Mouse (Mus musculus): ENCODE data around the gene Ablim1. TPM values are rescaled to one million over a fixed set of nuclear protein-coding genes. Genes with fewer than 3 reads are reported as not detected.

Ablim1 gene
- polyA plus RNA-seq, 1 experiment from 2014 or later, result 39.3 TPM

- Histone ChIP-seq H3K9ac (replicated peaks; ENCODE audit: low read length) (no peak overlapping the region), H3K27ac (ENCODE audit: low read length) (no peak overlapping the region), H3K27me3 (ENCODE audit: insufficient read depth, low read length) (no peaks in the 10 kb centered on the region), H3K4me1 (ENCODE audit: insufficient read depth, low read length) (0 out of 2 replicates have a peak, but pooled peaks cover 2% of the 10 kb centered on the region), H3K4me2 (replicated peaks; ENCODE audit: low read depth, low read length) (no peak overlapping the region), H3K4me3 (ENCODE audit: low read length) (no peak overlapping the region), H3K9me3 (ENCODE audit: low read length) (no peaks in the 10 kb centered on the region), H3K36me3 (ENCODE audit: insufficient read depth, low read length) (no peaks in the 10 kb centered on the region)
- no peak for ATAC-seq (ENCODE audit: low FRiP score, low TSS enrichment)
- 73% methylated on average over 7 of the region's 7 CpGs for WGBS
Measured at GRCm38 (mm10) chr19:57091278-57091677, 223.4 kb downstream of the Ablim1 start.

DNA sequence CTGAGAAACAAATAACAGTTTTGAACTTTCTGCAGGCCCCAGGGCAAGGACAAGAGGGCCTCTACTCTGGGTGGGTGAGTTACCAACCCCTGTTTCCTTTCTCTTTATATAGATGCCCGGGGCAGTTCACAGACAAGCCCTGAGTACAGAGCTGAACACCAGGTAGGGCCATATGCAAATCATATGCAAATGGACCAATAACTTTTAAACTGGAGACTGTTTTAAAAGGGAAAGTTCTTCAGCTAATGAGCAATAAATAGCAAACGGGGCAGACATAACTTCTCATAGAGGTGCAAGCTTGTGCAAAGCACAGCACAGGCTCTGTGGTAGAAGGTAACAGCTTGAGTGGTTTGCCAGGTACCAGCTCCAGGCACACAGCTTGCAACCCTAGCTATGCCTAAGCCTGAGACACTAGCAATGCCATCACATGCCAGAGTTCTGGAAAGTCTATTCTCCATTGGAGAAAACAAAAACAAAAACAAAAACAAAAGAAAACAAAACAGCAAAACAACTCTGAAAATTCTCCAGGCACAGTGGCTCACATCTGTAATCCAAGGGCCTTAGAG lies 225.8 kb downstream of the Ablim1 start:
- 65% methylated on average over 2 of the region's 2 CpGs for WGBS
- H3K4me2 ChIP-seq (replicated peaks; ENCODE audit: low read depth, low read length), result no peak overlapping the region
- ATAC-seq (ENCODE audit: low FRiP score, low TSS enrichment), result no peak

DNA sequence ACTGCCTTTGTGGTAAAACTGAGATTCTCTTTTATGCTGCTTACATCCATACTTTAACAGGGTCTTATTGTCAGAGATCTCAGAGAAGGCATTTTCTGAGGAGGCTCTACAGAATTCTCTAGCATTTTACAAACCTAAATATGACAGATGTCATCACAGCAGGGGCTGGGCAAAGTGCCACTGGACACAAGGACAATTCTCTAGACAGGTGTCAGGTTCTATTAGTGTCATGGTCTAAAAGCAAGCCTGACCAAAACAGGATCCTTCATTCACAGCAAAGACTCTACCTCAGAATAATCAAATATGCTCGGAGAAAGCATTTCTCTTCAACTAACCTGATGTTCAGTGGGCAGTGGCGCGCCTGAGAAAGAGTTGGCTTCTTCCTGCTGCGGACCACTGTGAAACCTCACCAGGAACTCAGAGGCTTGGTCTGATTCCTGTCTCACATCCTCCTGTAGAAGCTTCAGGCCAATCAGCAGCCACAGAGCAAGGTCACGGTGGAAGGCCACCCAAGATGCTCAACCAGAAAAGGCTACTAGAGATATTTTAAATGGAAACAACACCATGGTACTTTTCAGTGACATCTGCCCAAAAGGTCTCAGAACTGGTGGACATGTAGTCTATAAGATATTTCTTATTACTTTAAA lies 230.1 kb downstream of the Ablim1 start:
- Histone ChIP-seq H3K27ac (ENCODE audit: low read length) (no peak overlapping the region), H3K36me3 (ENCODE audit: insufficient read depth, low read length) (no peaks in the 10 kb centered on the region), H3K27me3 (ENCODE audit: insufficient read depth, low read length) (no peaks in the 10 kb centered on the region), H3K4me1 (ENCODE audit: insufficient read depth, low read length) (peaks cover 14% of the 10 kb centered on the region), H3K4me3 (ENCODE audit: low read length) (no peak overlapping the region), H3K4me2 (replicated peaks; ENCODE audit: low read depth, low read length) (no peak overlapping the region), H3K9me3 (ENCODE audit: low read length) (no peaks in the 10 kb centered on the region), H3K9ac (replicated peaks; ENCODE audit: low read length) (no peak overlapping the region)
- WGBS, result 93% methylated on average over 5 of the region's 5 CpGs
- no peak for ATAC-seq (ENCODE audit: low FRiP score, low TSS enrichment)

More for the DNA sequence above, 225.8 kb downstream of the Ablim1 start:
- 0 out of 2 replicates have a peak, but pooled peaks cover 2% of the 10 kb centered on the region for H3K4me1 ChIP-seq (ENCODE audit: insufficient read depth, low read length)
- H3K9me3 ChIP-seq (ENCODE audit: low read length), result no peaks in the 10 kb centered on the region
- no peak overlapping the region for H3K27ac ChIP-seq (ENCODE audit: low read length)
- no peak overlapping the region for H3K9ac ChIP-seq (replicated peaks; ENCODE audit: low read length)
- H3K27me3 ChIP-seq (ENCODE audit: insufficient read depth, low read length), result no peaks in the 10 kb centered on the region
- H3K4me3 ChIP-seq (ENCODE audit: low read length), result no peak overlapping the region
- no peaks in the 10 kb centered on the region for H3K36me3 ChIP-seq (ENCODE audit: insufficient read depth, low read length)

- Histone ChIP-seq H3K27ac (ENCODE audit: low read length) (no peak overlapping the region), H3K9me3 (ENCODE audit: low read length) (no peaks in the 10 kb centered on the region), H3K27me3 (ENCODE audit: insufficient read depth, low read length) (no peaks in the 10 kb centered on the region), H3K4me3 (ENCODE audit: low read length) (no peak overlapping the region), H3K4me2 (replicated peaks; ENCODE audit: low read depth, low read length) (no peak overlapping the region), H3K9ac (replicated peaks; ENCODE audit: low read length) (no peak overlapping the region), H3K36me3 (ENCODE audit: insufficient read depth, low read length) (no peaks in the 10 kb centered on the region), H3K4me1 (ENCODE audit: insufficient read depth, low read length) (peaks cover 19% of the 10 kb centered on the region)
- 98% methylated on average over 2 of the region's 2 CpGs for WGBS
- no peak for ATAC-seq (ENCODE audit: low FRiP score, low TSS enrichment)
Measured at GRCm38 (mm10) chr19:57083887-57084286, 230.8 kb downstream of the Ablim1 start.

DNA sequence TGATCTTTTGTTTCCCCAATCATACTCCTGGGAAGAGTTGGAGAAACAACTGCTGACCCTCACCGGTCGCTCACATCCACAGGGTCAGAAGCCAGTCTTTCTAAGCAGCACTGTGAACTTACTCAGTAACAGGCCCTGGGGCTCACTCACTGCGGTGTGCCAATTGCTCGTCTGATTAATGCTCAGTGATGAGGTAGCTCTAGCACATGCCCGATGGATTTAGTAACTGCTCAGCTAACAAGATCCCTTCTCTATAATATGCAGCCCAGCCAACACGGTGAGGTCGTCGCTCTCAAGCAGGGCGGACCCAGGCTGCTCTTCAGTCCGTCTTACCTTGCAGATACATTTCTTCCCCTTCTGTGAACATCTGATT lies 231.6 kb downstream of the Ablim1 start:
- Histone ChIP-seq H3K27me3 (ENCODE audit: insufficient read depth, low read length) (no peaks in the 10 kb centered on the region), H3K4me3 (ENCODE audit: low read length) (no peak overlapping the region), H3K4me2 (replicated peaks; ENCODE audit: low read depth, low read length) (no peak overlapping the region), H3K4me1 (ENCODE audit: insufficient read depth, low read length) (peaks cover 26% of the 10 kb centered on the region), H3K27ac (ENCODE audit: low read length) (no peak overlapping the region), H3K9me3 (ENCODE audit: low read length) (no peaks in the 10 kb centered on the region), H3K9ac (replicated peaks; ENCODE audit: low read length) (no peak overlapping the region), H3K36me3 (ENCODE audit: insufficient read depth, low read length) (no peaks in the 10 kb centered on the region)
- ATAC-seq (ENCODE audit: low FRiP score, low TSS enrichment), result no peak
- 53% methylated on average over 10 of the region's 10 CpGs for WGBS

DNA sequence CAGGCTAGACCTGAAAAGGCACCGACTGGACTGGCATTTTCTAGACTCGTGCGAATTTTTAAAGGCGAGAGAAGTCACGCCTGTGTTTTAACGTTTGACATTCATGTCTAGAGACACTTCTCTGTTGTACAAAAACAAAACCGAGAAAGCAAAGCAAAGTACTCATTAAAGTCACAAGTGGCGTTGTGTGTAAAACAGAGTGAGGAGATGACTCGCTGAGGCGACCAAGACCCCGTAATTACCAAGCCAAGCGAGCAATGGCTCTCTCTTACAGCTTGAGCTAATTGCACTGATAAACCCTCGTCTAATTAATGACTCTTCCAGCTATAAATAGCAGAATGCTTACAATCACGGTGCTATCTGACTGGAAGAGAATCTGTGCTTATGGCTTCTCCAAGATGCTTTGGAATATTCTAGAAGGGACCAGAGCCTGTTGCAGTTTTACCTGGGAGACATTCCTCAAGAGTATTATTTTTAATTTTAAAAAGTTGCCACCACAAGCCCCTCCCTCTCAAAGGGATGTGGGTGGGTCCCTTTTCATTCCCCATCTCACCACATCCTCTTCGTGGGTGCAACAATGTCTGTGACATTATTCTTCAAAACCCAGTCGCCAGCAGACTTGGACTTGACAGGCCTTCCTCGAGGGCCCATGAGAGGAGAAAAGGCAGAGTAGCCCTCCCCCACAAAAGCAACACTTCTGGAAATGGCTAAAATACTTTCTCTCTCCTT lies 232.1 kb downstream of the Ablim1 start:
- ATAC-seq (ENCODE audit: low FRiP score, low TSS enrichment), result no peak

DNA sequence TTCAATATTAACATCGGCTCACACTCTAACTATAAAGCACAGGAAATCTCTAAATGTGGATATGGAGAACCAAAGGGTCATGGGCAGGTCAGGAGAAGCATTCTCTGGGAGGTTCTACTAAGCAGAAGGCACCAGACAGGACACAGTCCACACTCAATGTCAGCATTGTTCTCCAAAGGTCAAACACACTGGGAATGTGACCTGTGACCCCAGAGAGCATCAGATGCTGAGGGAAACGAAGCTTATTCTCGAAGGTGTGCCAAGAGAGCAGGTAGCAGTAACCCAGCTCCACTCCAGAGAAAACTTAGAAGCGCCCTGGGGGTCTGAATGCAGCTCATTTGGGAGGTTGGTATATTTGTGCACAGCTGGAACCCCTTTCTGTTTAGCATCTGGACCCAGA lies 233.2 kb downstream of the Ablim1 start:
- no peaks in the 10 kb centered on the region for H3K9me3 ChIP-seq (ENCODE audit: low read length)
- WGBS, result 68% methylated on average over 4 of the region's 4 CpGs
- peaks cover 30% of the 10 kb centered on the region for H3K4me1 ChIP-seq (ENCODE audit: insufficient read depth, low read length)
- H3K27ac ChIP-seq (ENCODE audit: low read length), result no peak overlapping the region
- no peaks in the 10 kb centered on the region for H3K36me3 ChIP-seq (ENCODE audit: insufficient read depth, low read length)
- no peak for ATAC-seq (ENCODE audit: low FRiP score, low TSS enrichment)
- H3K27me3 ChIP-seq (ENCODE audit: insufficient read depth, low read length), result no peaks in the 10 kb centered on the region
- H3K9ac ChIP-seq (replicated peaks; ENCODE audit: low read length), result no peak overlapping the region
- no peak overlapping the region for H3K4me2 ChIP-seq (replicated peaks; ENCODE audit: low read depth, low read length)
- H3K4me3 ChIP-seq (ENCODE audit: low read length), result no peak overlapping the region

More for the DNA sequence above, 232.1 kb downstream of the Ablim1 start:
- Histone ChIP-seq H3K4me2 (replicated peaks; ENCODE audit: low read depth, low read length) (no peak overlapping the region), H3K36me3 (ENCODE audit: insufficient read depth, low read length) (no peaks in the 10 kb centered on the region), H3K27me3 (ENCODE audit: insufficient read depth, low read length) (no peaks in the 10 kb centered on the region), H3K9ac (replicated peaks; ENCODE audit: low read length) (no peak overlapping the region), H3K4me1 (ENCODE audit: insufficient read depth, low read length) (peaks cover 30% of the 10 kb centered on the region), H3K9me3 (ENCODE audit: low read length) (no peaks in the 10 kb centered on the region), H3K27ac (ENCODE audit: low read length) (no peak overlapping the region), H3K4me3 (ENCODE audit: low read length) (no peak overlapping the region)
- 41% methylated on average over 17 of the region's 17 CpGs for WGBS

DNA sequence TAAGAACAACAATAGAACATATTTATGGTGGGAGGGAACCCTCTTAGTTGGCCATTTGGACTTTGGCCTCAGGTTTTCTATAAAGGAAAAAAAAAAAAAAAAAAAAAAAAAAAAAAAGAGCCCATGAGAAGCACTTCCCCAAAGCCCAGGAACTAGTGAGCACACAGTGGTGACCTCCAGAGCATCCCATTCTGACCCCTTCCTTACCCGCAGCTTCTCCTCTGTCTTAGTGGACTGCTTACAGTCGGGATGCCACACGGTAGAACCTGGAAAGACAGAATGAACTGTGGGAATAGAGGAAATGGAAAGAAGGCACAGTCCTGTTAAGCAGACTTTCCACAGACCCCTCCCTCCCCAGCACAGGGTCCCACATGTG lies 235.1 kb downstream of the Ablim1 start:
- no peak for ATAC-seq (ENCODE audit: low FRiP score, low TSS enrichment)
- Histone ChIP-seq H3K27ac (ENCODE audit: low read length) (peak overlapping the region; percentile 67), H3K4me1 (ENCODE audit: insufficient read depth, low read length) (peaks cover 30% of the 10 kb centered on the region), H3K4me2 (replicated peaks; ENCODE audit: low read depth, low read length) (no peak overlapping the region), H3K9me3 (ENCODE audit: low read length) (no peaks in the 10 kb centered on the region), H3K27me3 (ENCODE audit: insufficient read depth, low read length) (no peaks in the 10 kb centered on the region), H3K4me3 (ENCODE audit: low read length) (no peak overlapping the region), H3K36me3 (ENCODE audit: insufficient read depth, low read length) (no peaks in the 10 kb centered on the region), H3K9ac (replicated peaks; ENCODE audit: low read length) (no peak overlapping the region)
- WGBS, result 92% methylated on average over 3 of the region's 3 CpGs

- 69% methylated on average over 10 of the region's 10 CpGs for WGBS
- Histone ChIP-seq H3K27ac (ENCODE audit: low read length) (peak overlapping the region; percentile 43), H3K9me3 (ENCODE audit: low read length) (no peaks in the 10 kb centered on the region), H3K27me3 (ENCODE audit: insufficient read depth, low read length) (no peaks in the 10 kb centered on the region), H3K36me3 (ENCODE audit: insufficient read depth, low read length) (no peaks in the 10 kb centered on the region), H3K9ac (replicated peaks; ENCODE audit: low read length) (no peak overlapping the region), H3K4me3 (ENCODE audit: low read length) (no peak overlapping the region), H3K4me1 (ENCODE audit: insufficient read depth, low read length) (peaks cover 30% of the 10 kb centered on the region), H3K4me2 (replicated peaks; ENCODE audit: low read depth, low read length) (no peak overlapping the region)
- peak; percentile 75 for ATAC-seq (ENCODE audit: low FRiP score, low TSS enrichment)
Measured at GRCm38 (mm10) chr19:57078867-57079605, 235.7 kb downstream of the Ablim1 start.
